Mouse (Mus musculus) liver, adult (tissue): ENCODE measurements at regions not wholly inside any gene's neighbourhood (a gene's known extent, or its start where the extent isn't known, plus 50 kb on each side); places are given as distances from the start of the nearest gene placed in this dataset.

Experiments
- GATA4 ChIP-seq: IDR thresholded peaks from 2 replicates; pipeline ENCODE4 v1.6.1; 2014; ENCODE audit warnings: mild to moderate bottlenecking, low read length; ENCODE audit not compliant: insufficient replicate concordance

DNA sequence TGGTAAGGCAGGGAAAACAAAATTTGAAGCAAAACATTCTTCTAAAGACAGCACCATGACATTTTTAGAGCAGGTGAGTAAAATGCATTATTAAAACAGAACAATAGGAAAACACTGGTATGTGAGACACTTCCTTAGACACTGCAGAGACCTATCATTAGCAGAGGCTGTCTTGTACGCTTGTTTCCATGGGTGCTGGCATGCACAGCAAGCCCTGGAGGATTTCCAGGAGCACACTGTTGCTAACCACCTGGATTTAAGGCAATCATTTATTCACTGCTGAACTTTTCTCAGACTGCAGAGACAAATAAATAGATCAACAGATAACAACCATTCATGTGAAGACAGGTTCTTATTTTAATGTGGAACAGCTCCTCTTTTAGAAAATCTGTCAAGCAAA, 127.7 kb downstream of the Pros1 start:
- no peak for TF ChIP-seq GATA4

DNA sequence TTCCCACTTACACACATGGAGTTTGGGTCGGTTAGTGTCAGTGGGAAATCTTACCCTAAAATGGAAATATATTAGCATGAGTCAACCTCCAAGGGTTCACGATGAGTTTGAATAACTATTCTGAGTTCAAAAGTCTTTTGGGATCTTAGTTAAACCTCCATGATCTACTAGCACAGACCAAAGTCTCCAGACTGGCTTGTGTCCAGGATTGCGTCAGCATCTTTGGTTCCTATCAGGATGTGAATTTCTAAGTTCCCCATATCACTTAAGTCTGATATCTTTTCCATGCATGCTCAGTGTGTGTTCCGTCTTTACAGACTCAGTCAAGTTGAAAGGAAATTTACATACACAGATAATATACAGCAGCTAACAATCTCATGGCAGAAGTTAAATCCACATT, 128.5 kb downstream of the Pros1 start:
- no peak for TF ChIP-seq GATA4

DNA sequence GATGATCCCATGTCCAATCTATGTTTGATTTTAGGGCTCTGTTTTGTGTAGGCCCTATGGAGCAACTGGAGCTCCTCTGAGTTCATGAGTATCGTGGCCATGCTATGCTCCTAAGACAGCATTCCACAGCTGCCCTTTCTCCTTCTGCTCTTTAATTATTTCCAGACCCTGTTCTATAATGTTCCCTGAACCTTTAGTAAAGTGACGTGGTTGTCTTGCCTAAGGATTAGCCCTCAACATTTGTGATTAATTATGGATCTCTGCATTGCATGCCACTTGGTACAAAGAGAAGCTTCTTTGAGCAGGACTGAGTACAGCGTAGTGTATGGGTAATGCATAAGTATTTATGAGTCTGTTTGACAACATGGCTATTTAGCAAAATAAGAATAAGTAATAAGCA, 141.4 kb downstream of the Pros1 start:
- no peak for TF ChIP-seq GATA4

DNA sequence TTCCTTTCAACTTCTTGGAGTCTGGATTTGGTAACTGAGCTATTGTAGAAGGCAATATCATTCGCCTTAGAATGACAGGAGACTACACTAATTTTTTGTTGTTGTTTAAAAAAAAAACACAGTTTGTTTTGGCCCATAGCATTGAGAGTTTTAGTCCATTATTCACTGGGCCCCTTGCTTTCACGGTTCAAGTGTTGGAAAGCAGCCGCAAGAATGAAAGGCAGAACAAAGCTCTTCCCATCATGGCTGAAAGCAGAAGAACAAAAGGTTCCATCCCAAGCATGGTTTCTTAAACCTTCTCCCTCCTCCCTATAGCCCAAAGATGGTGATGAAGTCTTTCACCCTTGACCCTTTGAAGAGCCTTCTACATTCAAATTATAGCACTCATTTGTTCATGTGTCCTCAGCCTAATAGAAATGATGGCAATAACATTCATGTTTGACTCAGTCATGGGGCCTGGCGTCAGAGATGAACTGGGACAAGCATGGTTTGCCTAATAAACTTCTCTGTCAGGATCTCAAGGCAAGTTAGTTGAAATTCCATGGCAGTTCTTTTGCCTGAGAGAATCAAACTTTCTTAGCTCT, 157.1 kb downstream of the Pros1 start:
- TF ChIP-seq GATA4, result no peak

DNA sequence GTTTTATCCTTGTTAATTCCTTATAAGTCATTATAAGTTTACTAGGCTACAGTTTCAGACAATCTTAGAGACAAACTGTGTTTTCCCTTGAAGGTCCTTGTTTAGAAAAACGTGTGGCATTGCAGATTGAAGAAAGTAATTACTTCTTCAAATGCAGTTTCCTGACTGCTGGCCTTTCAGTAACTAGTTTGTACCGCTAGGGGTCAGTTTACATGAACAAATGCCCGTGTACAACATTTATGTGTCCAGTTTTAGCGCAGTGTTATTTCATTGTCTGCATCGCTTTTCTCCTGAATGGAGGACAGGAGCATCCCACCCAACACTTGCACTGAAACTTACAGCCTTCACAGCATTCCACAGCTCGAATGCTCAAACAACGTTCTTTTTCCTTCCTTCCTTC, 160.3 kb downstream of the Pros1 start:
- no peak for TF ChIP-seq GATA4

DNA sequence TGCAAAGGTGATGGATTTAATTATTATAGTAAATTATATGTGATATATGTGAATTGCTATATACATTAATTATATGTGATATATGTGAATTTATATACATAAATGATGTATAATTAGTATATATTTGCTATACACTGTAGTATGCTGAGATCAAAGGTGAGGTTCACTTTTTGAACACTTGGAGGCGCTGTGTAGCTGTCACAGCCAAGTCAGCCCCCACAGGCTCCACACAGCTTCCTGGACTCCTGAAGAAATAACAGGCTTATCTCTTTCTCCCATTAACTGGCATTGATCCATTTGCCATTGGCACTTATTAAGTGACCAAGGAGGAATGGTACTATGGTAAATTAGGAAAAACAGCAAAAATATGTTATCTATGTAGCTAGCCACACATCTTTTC, 162.0 kb downstream of the Pros1 start:
- no peak for TF ChIP-seq GATA4

DNA sequence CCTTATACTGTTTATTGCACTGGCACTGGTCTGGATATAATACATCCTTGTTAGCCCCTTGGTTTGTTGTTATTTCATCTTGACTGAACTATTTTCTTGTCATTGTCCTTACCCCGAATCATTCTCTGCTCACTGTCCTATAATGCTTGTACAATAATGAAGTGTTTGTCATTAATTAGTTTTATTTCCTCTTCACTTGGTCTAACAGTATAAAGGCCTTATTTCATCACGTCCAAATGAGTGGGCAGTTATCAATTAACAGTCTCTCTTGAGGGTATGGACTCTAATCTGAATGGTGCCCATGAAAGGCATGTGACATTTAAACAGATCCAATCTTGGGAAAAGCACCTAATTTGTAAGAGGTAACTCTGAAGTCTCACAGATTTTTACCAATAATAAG, 162.6 kb downstream of the Pros1 start:
- no peak for TF ChIP-seq GATA4

DNA sequence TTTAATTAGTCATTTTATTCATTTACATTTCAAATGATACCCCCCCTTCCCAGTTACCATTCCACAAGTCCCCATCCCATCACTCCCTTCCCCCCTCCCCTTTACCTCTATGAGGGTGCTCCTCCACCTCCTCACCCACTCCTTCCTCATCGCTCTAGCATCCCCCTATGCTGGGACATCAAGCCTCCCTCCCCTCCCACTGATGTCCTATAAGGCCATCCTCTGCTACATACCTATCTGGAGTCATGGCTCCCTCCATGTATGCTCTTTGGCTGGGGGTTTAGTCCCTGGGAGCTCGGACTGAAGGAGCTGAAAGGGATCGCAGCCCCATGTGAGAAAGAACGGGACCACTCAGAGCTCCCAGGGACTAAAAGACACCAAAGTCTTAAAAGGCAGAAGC, 176.3 kb downstream of the Pros1 start:
- no peak for TF ChIP-seq GATA4

DNA sequence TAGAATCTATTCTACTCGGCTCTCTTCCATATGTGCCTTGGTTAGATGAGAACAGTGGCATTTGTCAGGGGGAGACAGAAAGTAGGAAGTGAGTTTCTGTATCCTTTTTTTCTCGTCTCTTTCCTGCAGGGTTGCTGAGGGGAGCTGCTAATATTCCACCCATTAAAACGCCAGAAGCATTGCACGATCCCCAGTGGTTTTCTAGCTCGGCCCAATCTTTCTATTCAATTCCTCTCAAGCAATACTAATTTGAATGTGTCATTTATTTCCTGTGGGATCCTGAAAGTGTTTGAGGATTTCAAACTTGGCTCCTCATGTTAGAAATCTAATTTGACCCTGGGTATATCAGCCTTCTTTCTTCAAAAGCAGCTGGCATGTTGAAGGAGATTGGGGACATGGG, 176.9 kb downstream of the Pros1 start:
- TF ChIP-seq GATA4, result no peak

DNA sequence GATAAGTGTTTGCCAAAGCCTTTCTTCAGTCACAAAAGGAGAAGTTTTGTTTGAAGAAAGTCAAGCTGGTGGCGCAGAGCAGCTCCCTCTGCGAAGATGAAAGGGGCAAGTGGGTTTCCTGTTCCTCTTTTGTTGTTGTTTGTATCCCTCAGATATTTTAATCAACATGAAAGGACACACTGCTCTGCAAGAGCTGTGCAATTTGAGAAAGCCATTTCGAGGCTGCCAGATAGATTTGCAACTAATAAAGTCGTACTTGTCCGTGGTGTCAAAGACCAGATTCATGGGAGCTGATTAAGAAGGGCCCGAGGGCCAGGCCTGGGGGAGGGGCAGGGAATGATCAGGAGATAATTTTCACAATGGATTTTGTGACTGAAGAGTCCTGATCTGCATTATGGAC, 177.7 kb downstream of the Pros1 start:
- no peak for TF ChIP-seq GATA4

DNA sequence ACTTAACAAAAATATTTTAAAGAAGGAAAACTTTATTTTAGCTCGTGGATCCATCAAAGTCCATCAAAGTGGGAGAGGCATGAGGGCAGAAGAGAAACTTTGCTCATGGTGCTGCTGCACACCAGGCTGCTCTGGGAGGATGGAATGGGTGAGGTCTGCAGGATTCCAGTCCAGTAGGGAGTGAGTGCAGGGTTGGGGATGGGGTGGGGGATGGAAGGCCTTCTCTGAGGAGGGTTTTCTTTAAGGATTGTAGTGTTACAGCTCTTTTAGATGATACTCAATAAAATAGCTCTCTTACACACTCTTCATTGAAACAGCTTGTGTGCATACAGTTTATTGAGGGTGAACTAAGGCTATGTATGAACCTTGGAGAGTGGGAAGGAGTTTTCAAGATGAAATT, 195.0 kb downstream of the Pros1 start:
- TF ChIP-seq GATA4, result no peak

DNA sequence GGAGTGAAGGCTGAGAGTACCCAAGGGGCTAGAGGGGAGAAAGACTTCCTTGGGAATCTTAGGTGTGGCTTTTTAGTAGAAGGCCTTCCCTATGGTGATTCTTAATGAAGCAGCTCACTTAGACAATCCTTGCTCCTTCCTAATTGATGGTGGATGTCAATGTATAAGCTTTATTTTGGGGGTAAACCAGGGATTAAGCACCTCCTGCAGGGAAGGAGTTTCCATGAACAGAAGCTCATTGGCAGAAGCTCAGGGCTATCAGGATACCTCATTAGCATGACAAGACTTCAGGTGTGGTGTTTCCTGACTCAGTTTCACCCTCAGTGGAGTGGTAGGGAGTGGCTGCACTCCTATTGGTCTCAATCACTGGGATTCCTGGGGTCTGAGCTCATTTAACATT, 208.8 kb downstream of the Pros1 start:
- TF ChIP-seq GATA4, result no peak

DNA sequence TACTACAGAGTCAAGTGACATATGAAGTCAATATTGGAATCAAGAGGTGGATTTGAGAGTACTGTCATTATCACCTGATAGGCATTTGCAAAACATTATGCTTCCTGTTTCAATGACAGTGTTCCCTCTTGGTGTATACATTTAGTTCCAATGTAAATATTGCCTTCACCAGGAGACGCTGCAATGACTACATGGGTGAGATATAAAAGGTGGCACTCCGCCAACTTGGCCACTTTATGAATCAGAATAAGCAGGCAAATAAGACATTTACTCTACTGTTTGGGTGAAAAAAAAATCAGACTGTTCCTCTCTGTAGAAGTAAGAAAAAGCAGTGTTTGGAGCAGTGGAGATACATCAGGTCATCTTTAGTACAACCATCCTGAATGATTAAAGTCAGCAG, 215.9 kb downstream of the Pros1 start:
- no peak for TF ChIP-seq GATA4

DNA sequence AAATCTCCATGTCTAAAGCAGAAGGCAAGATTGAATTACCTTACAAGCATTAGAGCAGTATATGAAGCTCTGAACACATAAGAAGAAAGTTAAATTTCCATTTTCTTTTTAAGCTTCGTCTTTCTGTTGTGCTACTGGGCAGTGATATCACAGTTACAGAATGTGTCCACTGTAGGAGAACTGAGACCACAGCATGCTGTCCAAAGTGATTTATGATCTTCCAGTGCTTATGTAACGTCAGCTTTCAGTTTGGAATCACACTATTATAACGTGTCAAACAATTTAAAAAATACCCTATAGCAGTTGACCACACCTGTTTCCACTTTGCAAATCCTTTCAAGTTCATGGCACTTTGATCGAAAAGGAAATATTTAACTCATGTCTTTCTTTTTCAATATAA, 221.7 kb downstream of the Pros1 start:
- no peak for TF ChIP-seq GATA4

DNA sequence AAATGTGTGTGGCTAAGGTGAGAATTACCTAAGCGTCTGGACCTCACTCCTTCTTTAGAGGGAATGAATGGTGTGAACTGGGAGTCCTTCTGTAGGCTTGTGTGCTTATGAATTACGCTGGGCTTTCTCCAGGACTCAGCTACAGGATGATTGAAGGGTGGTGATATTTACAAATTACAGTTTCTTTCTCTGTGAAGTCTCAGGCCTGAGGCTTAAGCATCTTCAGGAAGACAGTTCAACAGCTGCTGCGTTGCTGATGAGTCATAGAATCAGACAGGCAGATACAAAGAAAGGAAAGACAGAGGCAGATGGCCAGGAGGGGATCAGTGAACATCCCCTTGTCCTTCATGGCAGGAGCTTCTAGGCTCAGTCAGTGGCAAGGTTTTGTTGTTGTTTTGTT, 227.3 kb downstream of the Pros1 start:
- no peak for TF ChIP-seq GATA4

DNA sequence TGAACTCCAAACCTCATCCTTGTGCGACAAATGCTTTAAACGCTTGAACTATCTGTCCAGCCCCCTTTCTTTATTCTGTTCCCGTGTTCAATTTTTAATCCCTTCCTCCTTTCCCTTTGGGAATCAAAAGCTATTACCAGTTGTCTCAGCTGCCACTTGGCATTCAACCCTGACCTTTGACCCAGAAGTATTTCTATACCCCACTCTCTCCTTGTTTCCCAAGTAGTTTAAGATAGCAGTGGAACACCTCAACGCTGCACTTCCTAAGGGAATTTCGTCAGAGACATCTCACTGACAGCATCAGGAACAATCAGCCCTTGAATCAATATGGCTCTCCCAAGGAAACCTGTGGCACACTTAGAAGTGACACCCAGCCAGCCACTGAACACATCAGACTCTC, 229.1 kb downstream of the Pros1 start:
- TF ChIP-seq GATA4, result no peak

DNA sequence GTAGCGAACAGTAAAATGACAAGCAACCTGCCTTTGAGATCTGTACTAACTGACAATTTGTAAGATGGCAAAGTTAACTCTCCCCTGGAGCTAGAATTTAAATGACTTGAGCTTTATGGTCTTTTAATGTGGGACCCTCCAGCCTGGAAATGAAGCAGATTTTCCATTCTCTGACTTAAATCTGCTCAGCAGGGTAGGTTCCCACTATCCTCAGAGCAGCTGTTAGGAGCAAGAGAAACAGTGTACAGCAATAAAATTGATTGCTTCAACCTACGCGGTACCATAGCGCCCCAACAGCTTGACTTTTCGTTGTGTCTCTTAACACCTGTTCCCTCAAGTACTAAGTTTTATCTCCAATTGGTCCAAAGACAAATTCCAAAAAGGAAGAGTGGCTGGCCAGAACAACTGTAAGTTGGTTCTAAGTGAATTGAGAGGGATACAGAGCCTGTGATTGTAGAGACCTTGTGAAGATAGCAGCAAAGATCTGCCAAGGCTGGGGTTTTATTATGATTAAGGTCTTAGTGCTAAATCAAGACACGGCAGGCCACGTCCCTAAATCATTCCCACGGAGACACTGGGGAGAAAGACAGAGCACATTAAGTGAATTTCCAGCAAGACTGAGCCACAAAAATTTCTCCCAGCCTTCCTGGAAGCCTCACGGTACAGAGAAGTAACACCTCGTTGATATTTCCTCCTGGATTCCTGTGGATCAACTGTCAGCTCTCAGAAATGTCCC, 230.1 kb downstream of the Pros1 start:
- no peak for TF ChIP-seq GATA4
